Mouse (Mus musculus): ENCODE results near the gene Cox4i1.

Gene Cox4i1

GRCm38 (mm10) chr8:120667561-120668373, at the start of gene Cox4i1, which contains the start of gene Gm27021:
Gene Cox4i1 (plus strand): TSS chr8:120668222.
Gene Gm27021 (minus strand): TSS chr8:120668079.
- peak; percentile 77 to 84 for DNase-seq (ENCODE audit: low spot score in 2 of 2)

GRCm38 (mm10) chr8:120619235-120620180, 48.5 kb upstream of the Cox4i1 start:
- DNase-seq (ENCODE audit: low spot score in 2 of 2), result peak in 1 of 2 experiments; percentile 61

- DNase-seq (ENCODE audit: low spot score in 2 of 2), result no peak
These were observed 47.6 kb upstream of the Cox4i1 start for GRCm38 (mm10) chr8:120620441-120620840.

- DNase-seq (ENCODE audit: low spot score in 2 of 2), result no peak
These were observed 45.9 kb upstream of the Cox4i1 start for GRCm38 (mm10) chr8:120622161-120622560.

- DNase-seq (ENCODE audit: low spot score in 2 of 2), result no peak
These were observed 44.4 kb upstream of the Cox4i1 start for GRCm38 (mm10) chr8:120623608-120624007.

GRCm38 (mm10) chr8:120626461-120626860, 41.6 kb upstream of the Cox4i1 start:
- no peak for DNase-seq (ENCODE audit: low spot score in 2 of 2)

- DNase-seq (ENCODE audit: low spot score in 2 of 2), result peak; percentile 31 to 38
These were observed 40.7 kb upstream of the Cox4i1 start for GRCm38 (mm10) chr8:120627298-120627697.

GRCm38 (mm10) chr8:120630031-120630430, 38.0 kb upstream of the Cox4i1 start:
- no peak for DNase-seq (ENCODE audit: low spot score in 2 of 2)

- no peak for DNase-seq (ENCODE audit: low spot score in 2 of 2)
These were observed 37.2 kb upstream of the Cox4i1 start for GRCm38 (mm10) chr8:120630848-120631247.

- peak in 1 of 2 experiments; percentile 28 for DNase-seq (ENCODE audit: low spot score in 2 of 2)
These were observed 36.3 kb upstream of the Cox4i1 start for GRCm38 (mm10) chr8:120631441-120632375.

- DNase-seq (ENCODE audit: low spot score in 2 of 2), result no peak
These were observed 34.9 kb upstream of the Cox4i1 start for GRCm38 (mm10) chr8:120632969-120633664.

- no peak for DNase-seq (ENCODE audit: low spot score in 2 of 2)
These were observed 34.3 kb upstream of the Cox4i1 start for GRCm38 (mm10) chr8:120633665-120634271.

- DNase-seq (ENCODE audit: low spot score in 2 of 2), result peak in 1 of 2 experiments; percentile 35
These were observed 33.6 kb upstream of the Cox4i1 start for GRCm38 (mm10) chr8:120634329-120634839.

GRCm38 (mm10) chr8:120641245-120641644, 26.8 kb upstream of the Cox4i1 start:
- DNase-seq (ENCODE audit: low spot score in 2 of 2), result no peak

GRCm38 (mm10) chr8:120642031-120642662, 25.9 kb upstream of the Cox4i1 start:
- DNase-seq (ENCODE audit: low spot score in 2 of 2), result no peak

GRCm38 (mm10) chr8:120644663-120645062, 23.4 kb upstream of the Cox4i1 start:
- peak in 1 of 2 experiments; percentile 75 for DNase-seq (ENCODE audit: low spot score in 2 of 2)

- DNase-seq (ENCODE audit: low spot score in 2 of 2), result no peak
These were observed 20.5 kb upstream of the Cox4i1 start, which contains the start of gene 1190005I06Rik for GRCm38 (mm10) chr8:120647532-120647931. Gene 1190005I06Rik (minus strand): TSS chr8:120647632.

GRCm38 (mm10) chr8:120656322-120657052, 11.5 kb upstream of the Cox4i1 start:
- no peak for DNase-seq (ENCODE audit: low spot score in 2 of 2)

GRCm38 (mm10) chr8:120657415-120657814, 10.6 kb upstream of the Cox4i1 start:
- DNase-seq (ENCODE audit: low spot score in 2 of 2), result no peak

Measured in left cerebral cortex, adult 9 months (tissue).